Mouse (Mus musculus): ENCODE data around the gene Ddah1. TPM values are rescaled to one million over a fixed set of nuclear protein-coding genes. Genes with fewer than 3 reads are reported as not detected.
"Not testable (repeated sequence)": the region's sequence is repeated elsewhere in the genome, so short reads cannot be mapped to it uniquely, and the experiment has no call there.

Gene Ddah1
- polyA plus RNA-seq, 1 experiment from 2014 or later, result 61.3 TPM

- Histone ChIP-seq H3K9me3 (no peaks in the 10 kb centered on the region), H3K4me2 (replicated peaks) (no peak overlapping the region), H3K9ac (replicated peaks) (no peak overlapping the region), H3K4me3 (replicated peaks) (no peak overlapping the region), H3K4me1 (replicated peaks) (no peaks in the 10 kb centered on the region), H3K27ac (no peak overlapping the region), H3K36me3 (no peaks in the 10 kb centered on the region), H3K27me3 (no peaks in the 10 kb centered on the region)
- ATAC-seq, result no peak
- 89% methylated on average over 11 of the region's 11 CpGs for WGBS
Observed at GRCm38 (mm10) chr3:145876120-145876519, 117.6 kb downstream of the Ddah1 start.

- H3K9ac ChIP-seq (replicated peaks); H3K4me3 ChIP-seq (replicated peaks); H3K4me2 ChIP-seq (replicated peaks); H3K9me3 ChIP-seq; ATAC-seq; H3K27ac ChIP-seq; H3K27me3 ChIP-seq; H3K36me3 ChIP-seq: not testable (repeated sequence)
- H3K4me1 ChIP-seq (replicated peaks), result peaks cover 22% of the 10 kb centered on the region
- WGBS, result 67% methylated on average over 13 of the region's 14 CpGs
Observed at GRCm38 (mm10) chr3:145878867-145879266, 120.4 kb downstream of the Ddah1 start.

- WGBS, result 100% methylated on average over 1 of the region's 1 CpGs
- Histone ChIP-seq H3K4me1 (replicated peaks) (peaks cover 24% of the 10 kb centered on the region), H3K36me3 (no peaks in the 10 kb centered on the region), H3K4me3 (replicated peaks) (no peak overlapping the region), H3K27me3 (peaks cover 8% of the 10 kb centered on the region; the same call in 1 of the 2 replicates), H3K9ac (replicated peaks) (no peak overlapping the region), H3K4me2 (replicated peaks) (no peak overlapping the region), H3K9me3 (no peaks in the 10 kb centered on the region), H3K27ac (no peak overlapping the region)
- ATAC-seq, result no peak
Observed at GRCm38 (mm10) chr3:145880335-145880734, 121.9 kb downstream of the Ddah1 start.

- Histone ChIP-seq H3K36me3 (no peaks in the 10 kb centered on the region), H3K9me3 (no peaks in the 10 kb centered on the region), H3K4me3 (replicated peaks) (no peak overlapping the region), H3K27ac (peak overlapping the region; percentile 56), H3K4me2 (replicated peaks) (no peak overlapping the region), H3K4me1 (replicated peaks) (peaks cover 32% of the 10 kb centered on the region), H3K27me3 (peaks cover 23% of the 10 kb centered on the region; the same call in 1 of the 2 replicates), H3K9ac (replicated peaks) (no peak overlapping the region)
- 71% methylated on average over 15 of the region's 15 CpGs for WGBS
- no peak; the same call in 1 of the 2 replicates for ATAC-seq
Observed at GRCm38 (mm10) chr3:145882076-145882874, 123.8 kb downstream of the Ddah1 start.

GRCm38 (mm10) chr3:145883233-145883632 lies 124.8 kb downstream of the Ddah1 start:
- peaks cover 32% of the 10 kb centered on the region; the same call in 1 of the 2 replicates for H3K27me3 ChIP-seq
- H3K9ac ChIP-seq (replicated peaks), result no peak overlapping the region
- H3K36me3 ChIP-seq, result no peaks in the 10 kb centered on the region
- H3K4me1 ChIP-seq (replicated peaks), result peaks cover 32% of the 10 kb centered on the region
- no peak overlapping the region for H3K4me3 ChIP-seq (replicated peaks)
- no peaks in the 10 kb centered on the region for H3K9me3 ChIP-seq
- peak; percentile 77 for ATAC-seq
- WGBS, result 28% methylated on average over 2 of the region's 2 CpGs
- no peak overlapping the region for H3K4me2 ChIP-seq (replicated peaks)
- H3K27ac ChIP-seq, result no peak overlapping the region

GRCm38 (mm10) chr3:145885376-145885775 lies 126.9 kb downstream of the Ddah1 start:
- H3K9ac ChIP-seq (replicated peaks), result no peak overlapping the region
- H3K4me2 ChIP-seq (replicated peaks), result no peak overlapping the region
- peaks cover 37% of the 10 kb centered on the region for H3K4me1 ChIP-seq (replicated peaks)
- peak overlapping the region; percentile 69 for H3K27ac ChIP-seq
- no peak overlapping the region for H3K4me3 ChIP-seq (replicated peaks)
- H3K27me3 ChIP-seq, result peaks cover 41% of the 10 kb centered on the region
- WGBS, result 61% methylated on average over 4 of the region's 4 CpGs
- no peak for ATAC-seq
- no peaks in the 10 kb centered on the region for H3K9me3 ChIP-seq
- H3K36me3 ChIP-seq, result no peaks in the 10 kb centered on the region

GRCm38 (mm10) chr3:145885851-145886464 lies 127.5 kb downstream of the Ddah1 start:
- 63% methylated on average over 5 of the region's 5 CpGs for WGBS
- peaks cover 42% of the 10 kb centered on the region for H3K4me1 ChIP-seq (replicated peaks)
- peaks cover 41% of the 10 kb centered on the region for H3K27me3 ChIP-seq
- no peak overlapping the region for H3K4me3 ChIP-seq (replicated peaks)
- H3K9ac ChIP-seq (replicated peaks), result no peak overlapping the region
- H3K36me3 ChIP-seq, result no peaks in the 10 kb centered on the region
- H3K9me3 ChIP-seq, result no peaks in the 10 kb centered on the region
- H3K4me2 ChIP-seq (replicated peaks), result no peak overlapping the region
- H3K27ac ChIP-seq, result peak overlapping the region; percentile 69
- ATAC-seq, result no peak

- Histone ChIP-seq H3K4me1 (replicated peaks) (peaks cover 35% of the 10 kb centered on the region), H3K9ac (replicated peaks) (no peak overlapping the region), H3K9me3 (no peaks in the 10 kb centered on the region), H3K4me3 (replicated peaks) (no peak overlapping the region), H3K27me3 (peaks cover 45% of the 10 kb centered on the region), H3K36me3 (no peaks in the 10 kb centered on the region), H3K4me2 (replicated peaks) (no peak overlapping the region), H3K27ac (no peak overlapping the region)
- ATAC-seq, result no peak
- 82% methylated on average over 6 of the region's 6 CpGs for WGBS
Observed at GRCm38 (mm10) chr3:145887430-145887971, 129.0 kb downstream of the Ddah1 start.

GRCm38 (mm10) chr3:145890346-145891132 lies 132.1 kb downstream of the Ddah1 start:
- no peak overlapping the region for H3K9ac ChIP-seq (replicated peaks)
- no peaks in the 10 kb centered on the region for H3K9me3 ChIP-seq
- H3K4me2 ChIP-seq (replicated peaks), result 0 out of 2 replicates have a peak overlapping the region, but pooled peaks have one; percentile 5
- 28% methylated on average over 18 of the region's 18 CpGs for WGBS
- H3K27ac ChIP-seq, result peak overlapping the region; percentile 76
- no peak overlapping the region for H3K4me3 ChIP-seq (replicated peaks)
- peaks cover 61% of the 10 kb centered on the region for H3K27me3 ChIP-seq
- ATAC-seq, result peak; percentile 96
- no peaks in the 10 kb centered on the region for H3K36me3 ChIP-seq
- peaks cover 19% of the 10 kb centered on the region for H3K4me1 ChIP-seq (replicated peaks)

GRCm38 (mm10) chr3:145892451-145892850 lies 134.0 kb downstream of the Ddah1 start:
- H3K27me3 ChIP-seq, result peaks cover 47% of the 10 kb centered on the region
- no peak for ATAC-seq
- no peak overlapping the region for H3K4me2 ChIP-seq (replicated peaks)
- no peak overlapping the region for H3K27ac ChIP-seq
- no peak overlapping the region for H3K4me3 ChIP-seq (replicated peaks)
- H3K9ac ChIP-seq (replicated peaks), result no peak overlapping the region
- H3K9me3 ChIP-seq, result no peaks in the 10 kb centered on the region
- peaks cover 14% of the 10 kb centered on the region for H3K4me1 ChIP-seq (replicated peaks)
- WGBS, result 84% methylated on average over 3 of the region's 3 CpGs
- no peaks in the 10 kb centered on the region for H3K36me3 ChIP-seq

GRCm38 (mm10) chr3:145894131-145894530 lies 135.7 kb downstream of the Ddah1 start:
- Histone ChIP-seq H3K9ac (replicated peaks) (no peak overlapping the region), H3K36me3 (no peaks in the 10 kb centered on the region), H3K9me3 (no peaks in the 10 kb centered on the region), H3K27me3 (peaks cover 32% of the 10 kb centered on the region), H3K27ac (no peak overlapping the region), H3K4me3 (replicated peaks) (no peak overlapping the region), H3K4me1 (replicated peaks) (peaks cover 14% of the 10 kb centered on the region), H3K4me2 (replicated peaks) (no peak overlapping the region)
- 64% methylated on average over 12 of the region's 12 CpGs for whole genome bisulfite sequencing
- no peak for ATAC-seq

All from midbrain, embryonic 13.5 days (tissue).